Mouse (Mus musculus): ENCODE data around the gene Snai1.

DNA sequence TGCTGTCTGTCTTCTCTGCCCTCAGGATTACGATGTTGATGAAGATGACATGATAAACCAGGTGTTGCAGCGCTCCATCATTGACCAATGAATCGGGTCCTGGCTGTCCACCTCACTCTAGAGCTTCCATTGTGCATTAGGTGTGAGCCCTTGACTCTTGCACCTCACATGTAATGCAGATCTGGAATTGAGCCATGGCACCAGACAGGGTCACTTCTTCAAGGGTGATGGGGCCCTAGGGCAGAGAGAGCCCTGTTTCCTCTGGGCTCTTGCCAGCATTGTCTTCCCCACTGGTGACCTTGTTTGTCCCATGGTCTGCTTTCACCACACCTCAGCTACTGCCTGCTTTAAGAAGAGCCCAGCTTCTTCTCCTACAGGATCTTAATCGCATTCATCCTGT is 23.4 kb upstream of the Snai1 start:
- TF ChIP-seq CTCF (IDR thresholded peaks at IDR 0.05; ENCODE audit: control insufficient read depth, insufficient read depth, low read length): no peak
- TF ChIP-seq POLR2A (IDR thresholded peaks at IDR 0.05; ENCODE audit: borderline replicate concordance, control insufficient read depth, low read depth, low read length): no peak

Measured in bone marrow, adult 2 months (tissue).